Mouse (Mus musculus): ENCODE results near the gene Mark4.

DNA sequence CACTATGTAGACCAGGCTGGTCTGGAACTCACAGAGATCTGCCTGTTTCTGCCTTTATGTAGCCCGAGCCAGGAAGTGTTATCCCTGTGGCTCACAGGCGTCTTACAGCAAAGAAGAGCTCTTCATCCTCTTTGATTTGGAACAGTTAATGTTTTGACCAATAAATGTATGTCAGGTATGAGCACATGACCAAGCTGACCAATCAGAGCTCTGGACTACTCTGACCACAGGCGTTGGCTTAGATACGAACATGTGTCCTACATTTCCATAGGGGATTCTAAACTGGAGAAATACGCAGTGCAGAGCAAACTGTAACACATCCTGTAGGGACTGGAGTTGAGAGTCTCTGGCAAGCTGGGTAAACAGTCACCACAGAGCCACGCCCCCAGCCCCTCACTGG lies 31.7 kb downstream of the Mark4 start:
- TF ChIP-seq ZC3H11A (IDR thresholded peaks at IDR 0.05; ENCODE audit: borderline replicate concordance, low read depth, low read length) (no peak), MAFK (IDR thresholded peaks at IDR 0.05; ENCODE audit: insufficient read depth, low read depth, low read length) (no peak), ZNF384 (IDR thresholded peaks at IDR 0.05; ENCODE audit: low read depth, low read length) (no peak), CHD2 (IDR thresholded peaks at IDR 0.05; ENCODE audit: low read depth, low read length) (no peak)
